Mouse (Mus musculus) CH12.LX (cell line): Measurements from ENCODE around the gene Rhbdl1. TPM values are rescaled to one million over a fixed set of nuclear protein-coding genes. Genes with fewer than 3 reads are reported as not detected.

Source experiments
- DNase-seq: peaks from one replicate; pipeline ENCODE4 v3.0.0-alpha.2; 2013; ENCODE audit errors: extremely low read depth
- H3K27ac ChIP-seq: 2 replicates; pipeline ENCODE4 v1.5.1; 2012; ENCODE audit warnings: low read depth, mild to moderate bottlenecking, control low read depth, moderate library complexity; ENCODE audit not compliant: insufficient read depth
- H3K27me3 ChIP-seq: replicated peaks from 2 replicates; pipeline ENCODE3; 2012; ENCODE audit warnings: inconsistent platforms
- H3K36me3 ChIP-seq, 2 experiments: replicated peaks in 1 of 2; 2 replicates each; pipeline versions ENCODE3 to v1.6.1; 2012; ENCODE audit warnings: inconsistent platforms in 1 of 2, low read length in 1 of 2, mild to moderate bottlenecking in 1 of 2, mixed read lengths in 1 of 2, moderate library complexity in 1 of 2; ENCODE audit not compliant: control insufficient read depth in 1 of 2, insufficient read depth in 1 of 2
- H3K4me1 ChIP-seq, 2 experiments: 2 replicates each; pipeline ENCODE4 v1.6.1; 2012; ENCODE audit warnings: inconsistent platforms in 1 of 2, moderate library complexity in 1 of 2; ENCODE audit not compliant: insufficient read depth in 2 of 2, control insufficient read depth in 1 of 2
- H3K4me2 ChIP-seq: 2 replicates; pipeline ENCODE4 v1.6.1; 2012; ENCODE audit warnings: low read depth, mild to moderate bottlenecking, control low read depth; ENCODE audit not compliant: poor library complexity, insufficient read depth, severe bottlenecking
- H3K4me3 ChIP-seq, 3 experiments: fragments of 150-350 bp in 1 of 3; sonication (generic) in 1 of 3; replicated peaks in 1 of 3; 2 replicates each; pipeline versions ENCODE3 to v1.5.1; 2011 to 2012; ENCODE audit warnings: low read depth in 2 of 3, low read length in 2 of 3, mild to moderate bottlenecking in 2 of 3, moderate library complexity in 2 of 3, control low read depth in 1 of 3, improper control_type of control experiment in 1 of 3, inconsistent platforms in 1 of 3, mixed read lengths in 1 of 3; ENCODE audit not compliant: poor library complexity in 1 of 3
- H3K79me2 ChIP-seq: replicated peaks from 2 replicates; pipeline ENCODE4 v1.6.1; 2012; ENCODE audit warnings: mild to moderate bottlenecking, moderate library complexity; ENCODE audit not compliant: control insufficient read depth, poor library complexity, insufficient read depth, severe bottlenecking; ENCODE audit errors: extremely low read depth
- H3K9ac ChIP-seq: 2 replicates; pipeline ENCODE4 v1.6.1; 2012; ENCODE audit warnings: low read depth, mild to moderate bottlenecking, control low read depth, moderate library complexity; ENCODE audit not compliant: insufficient read depth
- H3K9me3 ChIP-seq: replicated peaks from 2 replicates; pipeline ENCODE3; 2012; ENCODE audit warnings: low read length, inconsistent platforms, mixed read lengths
- BHLHE40 ChIP-seq: IDR thresholded peaks from 2 replicates; pipeline ENCODE4 v1.6.1; 2011; ENCODE audit warnings: mild to moderate bottlenecking, low read depth, low read length, improper control_type of control experiment
- CHD2 ChIP-seq: IDR thresholded peaks from 2 replicates; pipeline ENCODE4 v1.6.1; 2011; ENCODE audit warnings: low read length, improper control_type of control experiment
- CTCF ChIP-seq, 2 experiments: IDR thresholded peaks in 1 of 2; conservative IDR thresholded peaks in 1 of 2; 2 replicates each; pipeline ENCODE4 v1.5.1; 2011 to 2012; ENCODE audit warnings: low read depth in 2 of 2, low read length in 2 of 2, improper control_type of control experiment in 1 of 2, inconsistent platforms in 1 of 2, mild to moderate bottlenecking in 1 of 2, moderate library complexity in 1 of 2
- EP300 ChIP-seq: IDR thresholded peaks from 2 replicates; pipeline ENCODE4 v1.6.1; 2011; ENCODE audit warnings: low read length, improper control_type of control experiment
- ETS1 ChIP-seq: conservative IDR thresholded peaks from 2 replicates; pipeline ENCODE4 v1.6.1; 2012; ENCODE audit warnings: low read depth, mild to moderate bottlenecking, inconsistent platforms, low read length, improper control_type of control experiment, moderate library complexity
- GABPA ChIP-seq: IDR thresholded peaks from 2 replicates; pipeline ENCODE4 v1.6.1; 2012; ENCODE audit warnings: low read depth, low read length, improper control_type of control experiment, inconsistent platforms; ENCODE audit not compliant: insufficient replicate concordance
- KAT2A ChIP-seq: IDR thresholded peaks from 2 replicates; pipeline ENCODE4 v1.6.1; 2012; ENCODE audit warnings: low read length, improper control_type of control experiment, inconsistent platforms; ENCODE audit not compliant: insufficient replicate concordance
- MAFK ChIP-seq: IDR thresholded peaks from 2 replicates; pipeline ENCODE4 v1.6.1; 2011; ENCODE audit warnings: low read length, improper control_type of control experiment; ENCODE audit not compliant: insufficient replicate concordance
- MAX ChIP-seq: IDR thresholded peaks from 2 replicates; pipeline ENCODE4 v1.6.1; 2011; ENCODE audit warnings: low read length, improper control_type of control experiment
- MAZ ChIP-seq: IDR thresholded peaks from 2 replicates; pipeline ENCODE4 v1.6.1; 2012; ENCODE audit warnings: low read depth, mild to moderate bottlenecking, inconsistent platforms, low read length, improper control_type of control experiment, moderate library complexity
- MEF2A ChIP-seq: IDR thresholded peaks from 2 replicates; pipeline ENCODE4 v1.6.1; 2014; ENCODE audit warnings: low read depth, mild to moderate bottlenecking, inconsistent platforms, low read length, improper control_type of control experiment, borderline replicate concordance
- MXI1 ChIP-seq: IDR thresholded peaks from 2 replicates; pipeline ENCODE4 v1.6.1; 2011; ENCODE audit warnings: mild to moderate bottlenecking, low read depth, low read length, improper control_type of control experiment
- MYC ChIP-seq: IDR thresholded peaks from 2 replicates; pipeline ENCODE4 v1.6.1; 2011; ENCODE audit warnings: low read depth, mild to moderate bottlenecking, improper control_type of control experiment, low read length
- POLR2AphosphoS2 ChIP-seq: IDR thresholded peaks from 2 replicates; pipeline ENCODE4 v1.6.1; 2011; ENCODE audit warnings: low read depth, low read length, improper control_type of control experiment
- SIN3A ChIP-seq: IDR thresholded peaks from 2 replicates; pipeline ENCODE4 v1.6.1; 2012; ENCODE audit warnings: low read length, improper control_type of control experiment, inconsistent platforms
- TBP ChIP-seq: conservative IDR thresholded peaks from 2 replicates; pipeline ENCODE4 v1.6.1; 2011; ENCODE audit warnings: low read depth, low read length, improper control_type of control experiment
- UBTF ChIP-seq: IDR thresholded peaks from 2 replicates; pipeline ENCODE4 v1.6.1; 2012; ENCODE audit warnings: low read depth, mild to moderate bottlenecking, inconsistent platforms, low read length, improper control_type of control experiment, moderate library complexity
- ZMIZ1 ChIP-seq: IDR thresholded peaks from 2 replicates; pipeline ENCODE4 v1.6.1; 2012; ENCODE audit warnings: low read depth, mild to moderate bottlenecking, inconsistent platforms, low read length, improper control_type of control experiment
- dilution Hi-C: fragments of 300-500 bp; cut with MboI; formaldehyde crosslinking; loops from 2 replicates; pipeline ENCODE4 v1.14.3; 2020; ENCODE audit warnings: low sequenced_read_pairs; ENCODE audit not compliant: extremely low pct_unique_long_range_greater_than_20kb, extremely low pct_ligation_motif_present
- in situ Hi-C: fragments of 300-500 bp; cut with MboI; formaldehyde crosslinking; loops from 3 replicates; pipeline ENCODE4 v1.14.3; 2019; ENCODE audit warnings: low sequenced_read_pairs, low pct_ligation_motif_present, low pct_unique_long_range_greater_than_20kb, mixed read lengths
- polyA plus RNA-seq: library from polyadenylated mRNA; unstranded; fragments of >175 nt; gene quantifications from 2 replicates; pipeline ENCODE4 v1.2.1, GENCODE M21; 2012; ENCODE audit warnings: low read depth; ENCODE audit not compliant: insufficient read length
- total RNA-seq, 2 experiments: library from RNA; depleted of rRNA; stranded (reverse); fragments of 300-350 nt in 1 of 2; fragments of >200 nt in 1 of 2; gene quantifications; 2 replicates each; pipeline ENCODE4 v1.2.3; 2012 to 2014

Rhbdl1 gene
- total and polyA plus RNA-seq, 3 experiments, result 1.9 to 2.8 TPM; not detected in 1

DNA sequence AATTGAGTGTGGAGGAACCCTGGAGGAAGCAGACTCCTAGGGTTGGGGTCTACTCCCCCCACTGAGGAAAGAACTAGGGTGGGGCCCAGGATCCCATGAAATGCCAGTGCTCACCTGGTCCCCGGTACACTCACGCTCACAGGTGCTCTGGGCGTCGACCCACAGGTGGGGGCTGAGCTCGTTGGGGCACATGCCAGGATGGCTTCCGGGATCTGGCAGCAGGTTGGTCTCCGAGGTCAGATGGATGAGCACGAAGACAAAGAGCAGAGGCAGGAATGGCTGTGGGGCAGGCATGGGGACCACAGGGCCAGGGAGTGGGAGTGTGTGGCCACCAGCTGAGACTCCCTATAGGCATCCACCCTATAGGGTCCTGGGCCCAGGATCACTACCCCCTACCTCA is 42.7 kb upstream of the Rhbdl1 start:
- no peak for DNase-seq
- no peak overlapping the region for H3K27ac ChIP-seq
- peaks cover 4 to 11% of the 10 kb centered on the region in 2 experiments for H3K4me1 ChIP-seq
- in situ Hi-C loops (loop anchor here (5.0 kb wide), 3 partner anchors 38 to 213 kb away; partner anchors contain the start of genes Decr2 and Rab40c), dilution Hi-C loops (no loop called here)
- no peak overlapping the region for H3K9ac ChIP-seq
- no peak overlapping the region for H3K4me3 ChIP-seq
- H3K9me3 ChIP-seq, result no peaks in the 10 kb centered on the region
- no peak overlapping the region for H3K4me2 ChIP-seq
- H3K27me3 ChIP-seq, result no peaks in the 10 kb centered on the region
- no peak for TF ChIP-seq MEF2A
- peaks cover 56 to 81% of the 10 kb centered on the region in 2 experiments for H3K36me3 ChIP-seq
- H3K79me2 ChIP-seq, result no peaks in the 10 kb centered on the region

DNA sequence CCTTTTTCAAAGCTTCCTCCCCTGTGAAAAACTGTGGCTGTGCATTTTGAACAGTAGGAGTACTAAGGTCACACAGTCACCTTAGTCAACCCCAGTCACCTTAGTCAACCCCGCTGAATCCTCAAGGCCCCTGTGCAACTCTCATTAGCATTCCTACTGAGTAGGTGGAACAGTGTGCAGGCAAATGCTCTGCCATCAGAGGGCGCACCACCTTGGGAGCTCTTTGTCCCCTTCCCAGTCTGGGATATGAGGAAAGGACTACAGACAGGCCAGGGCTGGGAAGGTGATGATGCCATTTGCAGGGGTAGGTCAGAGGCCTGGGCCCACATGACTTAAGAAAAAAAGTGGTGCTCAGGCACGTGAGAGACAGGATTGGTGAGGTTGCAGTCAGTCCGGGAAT is 42.2 kb upstream of the Rhbdl1 start:
- no peak overlapping the region for H3K4me2 ChIP-seq
- no peaks in the 10 kb centered on the region for H3K9me3 ChIP-seq
- peaks cover 51 to 77% of the 10 kb centered on the region in 2 experiments for H3K36me3 ChIP-seq
- no peaks in the 10 kb centered on the region for H3K79me2 ChIP-seq
- dilution Hi-C loops (no loop called here), in situ Hi-C loops (no loop called here)
- H3K9ac ChIP-seq, result no peak overlapping the region
- TF ChIP-seq MYC (no peak), CTCF (conservative IDR thresholded peaks at IDR 0.05 in 1 of 2, IDR thresholded peaks at IDR 0.05 in 1 of 2; ENCODE audit: low read depth in 2 of 2, low read length in 2 of 2) (peak; percentile 22 to 45; a peak in 3 of 4 replicates)
- peaks cover 4 to 12% of the 10 kb centered on the region in 2 experiments for H3K4me1 ChIP-seq
- no peak overlapping the region for H3K4me3 ChIP-seq
- no peaks in the 10 kb centered on the region for H3K27me3 ChIP-seq
- no peak overlapping the region for H3K27ac ChIP-seq
- DNase-seq, result no peak

DNA sequence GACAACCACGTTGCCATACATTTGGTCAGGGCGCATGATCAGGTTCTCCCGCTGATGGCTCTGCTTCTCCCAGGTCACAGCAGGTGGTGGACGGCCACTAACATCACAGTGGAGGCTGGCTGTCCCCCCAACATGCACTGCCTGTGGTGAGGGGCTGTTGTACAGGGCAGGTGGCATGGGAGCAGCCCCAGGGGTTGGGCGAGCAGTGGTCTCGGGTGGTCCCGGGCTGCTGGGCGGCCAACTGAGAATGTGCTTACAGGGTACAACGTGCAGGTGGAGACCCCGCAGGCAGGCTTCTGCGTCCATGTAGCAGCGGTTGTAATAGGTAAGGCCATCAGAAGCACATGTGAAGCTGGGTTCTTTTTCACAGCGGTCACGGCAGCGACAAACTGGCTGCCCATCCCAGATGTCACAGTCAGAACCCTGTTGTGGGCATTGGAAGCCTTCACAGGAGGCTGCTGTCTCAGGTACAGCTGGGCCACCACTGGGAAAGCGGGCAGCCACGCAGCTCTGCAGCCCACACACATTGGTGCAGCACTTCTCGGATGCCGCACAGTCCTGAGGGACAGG is 41.6 kb upstream of the Rhbdl1 start:
- Histone ChIP-seq H3K27ac (no peak overlapping the region), H3K79me2 (no peaks in the 10 kb centered on the region), H3K9ac (no peak overlapping the region), H3K4me3 (no peak overlapping the region), H3K27me3 (no peaks in the 10 kb centered on the region), H3K4me1 (peaks cover 6 to 18% of the 10 kb centered on the region in 2 experiments), H3K36me3 (peaks cover 45 to 71% of the 10 kb centered on the region in 2 experiments), H3K4me2 (no peak overlapping the region), H3K9me3 (no peaks in the 10 kb centered on the region)
- dilution Hi-C loops (no loop called here), in situ Hi-C loops (no loop called here)
- TF ChIP-seq EP300 (no peak), TBP (no peak), POLR2AphosphoS2 (no peak), MAX (no peak), SIN3A (no peak), CHD2 (no peak), BHLHE40 (no peak), MAFK (no peak), ZMIZ1 (no peak), UBTF (no peak), ETS1 (no peak), MAZ (no peak), KAT2A (no peak), MXI1 (no peak), GABPA (no peak)
- DNase-seq, result no peak
